Mouse (Mus musculus) intestine, embryonic 14.5 days (tissue): Measurements from ENCODE around the gene CN725425. TPM values are rescaled to one million over a fixed set of nuclear protein-coding genes. Genes with fewer than 3 reads are reported as not detected.

Source experiments
- ATAC-seq: fragments of 200-750 bp; cut with Nextera tagmentation; replicated peaks from 2 replicates; pipeline ENCODE4 v1.8.0; 2017; ENCODE audit warnings: low read depth, moderate number of reproducible peaks, moderate TSS enrichment, moderate library complexity; ENCODE audit not compliant: low FRiP score, low TSS enrichment
- DNase-seq: peaks from one replicate; pipeline ENCODE4 v3.0.0-alpha.2; 2018; ENCODE audit warnings: low spot score
- H3K27ac ChIP-seq: fragments of 300-500 bp; sonication (generic); 2 replicates; pipeline ENCODE4 v1.5.1; 2014; ENCODE audit warnings: low read depth, mild to moderate bottlenecking, control low read depth
- H3K27me3 ChIP-seq: fragments of 300-500 bp; sonication (generic); replicated peaks from 2 replicates; pipeline ENCODE4 v1.6.1; 2014; ENCODE audit warnings: low read length, control low read depth; ENCODE audit not compliant: control insufficient read depth, insufficient read depth
- H3K36me3 ChIP-seq: fragments of 300-500 bp; sonication (generic); 2 replicates; pipeline ENCODE4 v1.6.1; 2014; ENCODE audit warnings: low read length, control low read depth; ENCODE audit not compliant: control insufficient read depth, insufficient read depth
- H3K4me1 ChIP-seq: fragments of 300-500 bp; sonication (generic); replicated peaks from 2 replicates; pipeline ENCODE4 v1.6.1; 2014; ENCODE audit warnings: low read length, control low read depth, mixed read lengths; ENCODE audit not compliant: control insufficient read depth, insufficient read depth
- H3K4me2 ChIP-seq: fragments of 300-500 bp; sonication (generic); 2 replicates; pipeline ENCODE4 v1.6.1; 2014; ENCODE audit warnings: low read length
- H3K4me3 ChIP-seq: fragments of 300-500 bp; sonication (generic); 2 replicates; pipeline ENCODE4 v1.5.1; 2014; ENCODE audit warnings: low read depth, low read length, control low read depth, mixed read lengths
- H3K9ac ChIP-seq: fragments of 300-500 bp; sonication (generic); 2 replicates; pipeline ENCODE4 v1.6.1; 2014; ENCODE audit warnings: mild to moderate bottlenecking, low read length
- H3K9me3 ChIP-seq: fragments of 300-500 bp; sonication (generic); 2 replicates; pipeline ENCODE4 v1.6.1; 2016; ENCODE audit warnings: low read length, control low read depth; ENCODE audit not compliant: control insufficient read depth
- WGBS: fragments of 180-500 bp; shearing (Covaris S2); extraction: QIAGEN DNeasy Blood & Tissue Kit; methylation state at CpG from one replicate; pipeline ENCODE4 v1.1.7; 2014; 5-methylcytosine and 5-hydroxymethylcytosine counted together
- polyA plus RNA-seq: library from polyadenylated mRNA; unstranded; fragments of >200 nt; fragmentation: Nextera tagmentation; extraction: Ambion mirVana; gene quantifications from 2 replicates; pipeline ENCODE4 v1.2.1, GENCODE M21; 2014

CN725425 gene
- polyA plus RNA-seq, 1 experiment from 2014 or later: 0.12 TPM

DNA sequence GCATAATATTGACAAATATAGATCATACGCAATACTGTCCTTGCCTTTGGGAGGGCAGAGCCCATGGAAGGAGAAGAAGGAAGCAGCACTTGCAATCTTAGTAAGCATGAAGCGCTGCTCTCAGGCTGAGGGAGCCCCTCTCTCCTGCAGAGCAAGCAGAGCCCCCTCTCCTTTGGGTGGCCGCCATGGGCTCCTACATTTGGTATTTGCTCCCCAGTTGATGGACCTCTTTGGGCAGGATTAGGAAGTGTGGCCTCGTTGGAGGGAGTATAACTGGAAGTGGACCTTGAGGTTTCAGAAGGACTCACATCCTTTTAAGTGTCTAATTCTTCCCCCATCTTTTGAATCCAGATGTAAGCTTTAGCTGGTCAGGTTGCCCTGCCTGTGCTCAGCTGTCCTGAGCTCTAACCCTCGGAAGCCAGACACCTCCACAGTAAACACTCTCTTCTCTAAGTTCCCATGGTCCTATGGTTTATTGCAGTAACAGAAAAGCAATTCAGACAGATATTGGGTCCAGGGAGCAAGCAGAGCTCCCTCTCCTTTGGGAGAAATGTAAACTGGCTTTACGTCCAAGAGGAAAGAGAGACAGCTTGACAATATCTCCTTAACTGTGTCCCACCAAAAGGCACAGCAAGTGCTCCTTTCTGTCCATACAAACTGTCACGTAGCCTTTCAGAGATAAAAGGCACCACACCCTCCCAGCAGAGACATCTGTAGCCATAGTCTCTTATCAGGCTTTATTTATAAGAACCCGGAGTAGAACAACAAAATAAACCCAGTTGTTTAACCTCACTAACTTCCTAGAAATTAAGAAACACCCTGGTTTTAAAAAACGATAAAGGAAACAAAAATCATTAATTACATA lies 52.5 kb downstream of the CN725425 start:
- ATAC-seq (no peak), DNase-seq (no peak)
- Histone ChIP-seq H3K9ac (no peak overlapping the region), H3K27ac (no peak overlapping the region), H3K4me1 (no peaks in the 10 kb centered on the region), H3K36me3 (no peaks in the 10 kb centered on the region), H3K4me2 (no peak overlapping the region), H3K4me3 (no peak overlapping the region), H3K9me3 (no peaks in the 10 kb centered on the region), H3K27me3 (no peaks in the 10 kb centered on the region)
- WGBS: 54% methylated on average over 9 of the region's 9 CpGs

DNA sequence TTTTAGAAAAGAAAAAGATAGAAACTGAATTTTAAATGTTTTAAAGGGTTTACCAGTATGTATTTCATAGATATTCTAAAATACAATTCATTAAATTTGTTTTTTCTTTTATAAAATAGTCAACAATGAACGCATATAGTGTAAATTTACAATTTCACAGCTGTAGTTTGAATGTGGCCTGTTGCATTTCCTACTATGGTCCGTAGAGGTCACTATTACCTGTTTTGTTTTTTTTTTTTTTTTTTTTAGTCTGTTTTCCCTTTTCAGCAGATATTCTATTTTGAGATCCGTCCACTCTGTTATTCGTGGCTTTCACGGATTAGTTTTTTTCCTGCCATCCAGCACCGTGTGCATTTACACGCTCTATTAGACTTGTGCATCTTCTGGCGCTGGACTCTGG lies 53.7 kb downstream of the CN725425 start:
- H3K4me2 ChIP-seq: no peak overlapping the region
- WGBS: 64% methylated on average over 8 of the region's 8 CpGs
- H3K4me3 ChIP-seq: no peak overlapping the region
- ATAC-seq (no peak), DNase-seq (no peak)
- H3K4me1 ChIP-seq: no peaks in the 10 kb centered on the region
- H3K36me3 ChIP-seq: no peaks in the 10 kb centered on the region
- no peak overlapping the region for H3K27ac ChIP-seq
- no peaks in the 10 kb centered on the region for H3K9me3 ChIP-seq
- no peak overlapping the region for H3K9ac ChIP-seq
- no peaks in the 10 kb centered on the region for H3K27me3 ChIP-seq

DNA sequence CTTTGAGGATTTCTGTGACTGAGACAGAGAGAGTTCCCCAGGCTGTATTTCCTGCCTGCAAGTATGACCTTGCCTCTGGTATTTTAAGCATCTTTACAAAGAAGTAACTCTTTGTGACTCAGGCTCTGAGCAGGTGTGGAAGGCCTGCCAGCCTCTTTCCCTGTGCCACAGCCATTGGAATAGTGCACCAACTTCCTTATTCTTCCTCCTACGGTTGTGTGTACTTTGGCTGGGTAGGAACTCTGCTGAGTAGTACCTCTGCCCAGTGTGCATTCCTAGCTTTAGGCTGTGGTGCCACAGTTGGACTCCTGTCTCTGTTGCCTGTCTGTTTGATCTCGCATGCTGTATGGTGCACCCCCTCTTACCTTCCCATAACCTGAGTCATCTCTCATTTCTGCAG lies 56.0 kb downstream of the CN725425 start:
- Histone ChIP-seq H3K27ac (no peak overlapping the region), H3K27me3 (no peaks in the 10 kb centered on the region), H3K36me3 (no peaks in the 10 kb centered on the region), H3K4me3 (no peak overlapping the region), H3K9me3 (no peaks in the 10 kb centered on the region), H3K9ac (no peak overlapping the region), H3K4me1 (no peaks in the 10 kb centered on the region), H3K4me2 (no peak overlapping the region)
- ATAC-seq: no peak
- 79% methylated on average over 2 of the region's 2 CpGs for WGBS
- DNase-seq: no peak

DNA sequence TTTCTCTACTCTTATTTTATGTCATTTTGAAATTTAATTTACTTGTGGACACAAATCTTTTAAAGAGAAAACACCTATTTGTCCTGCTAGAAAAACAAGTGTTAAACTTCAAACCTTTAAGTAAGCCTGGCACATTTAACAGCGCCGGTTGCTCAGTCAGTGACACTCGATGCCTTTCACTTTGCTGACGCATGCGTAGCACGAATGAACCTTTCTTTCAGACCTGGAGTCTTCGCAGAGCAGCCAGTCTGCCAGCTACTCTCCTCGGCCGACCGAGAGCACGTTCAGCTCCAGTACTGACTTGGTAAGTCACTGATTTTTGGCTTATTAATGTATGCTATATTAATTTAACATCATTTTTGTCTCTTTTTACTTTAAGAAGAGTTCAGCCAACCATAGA lies 57.8 kb downstream of the CN725425 start:
- Histone ChIP-seq H3K27ac (no peak overlapping the region), H3K4me1 (no peaks in the 10 kb centered on the region), H3K36me3 (no peaks in the 10 kb centered on the region), H3K27me3 (no peaks in the 10 kb centered on the region), H3K9ac (no peak overlapping the region), H3K4me2 (no peak overlapping the region), H3K9me3 (no peaks in the 10 kb centered on the region), H3K4me3 (no peak overlapping the region)
- DNase-seq (no peak), ATAC-seq (no peak)
- 64% methylated on average over 11 of the region's 11 CpGs for whole genome bisulfite sequencing

DNA sequence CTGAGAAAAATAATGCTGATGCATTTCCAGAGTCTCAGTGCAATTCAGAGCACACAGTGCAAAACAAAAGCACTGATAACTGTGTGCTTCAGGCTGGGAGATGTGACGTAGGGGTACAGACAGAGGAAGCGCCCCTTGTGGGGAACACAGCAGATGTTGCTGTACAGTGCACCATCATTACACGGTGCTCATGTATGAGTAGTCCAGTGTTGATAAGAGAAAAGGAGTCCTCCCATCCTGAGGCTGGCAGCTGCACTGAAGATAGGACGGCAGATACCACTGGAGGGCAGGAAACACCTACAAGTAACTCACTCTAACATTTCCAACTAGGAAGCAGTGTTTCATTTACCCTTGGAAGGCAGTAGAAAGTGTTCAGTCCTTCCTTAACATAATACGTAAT lies 61.3 kb downstream of the CN725425 start:
- Histone ChIP-seq H3K4me2 (no peak overlapping the region), H3K27me3 (no peaks in the 10 kb centered on the region), H3K4me1 (no peaks in the 10 kb centered on the region), H3K27ac (no peak overlapping the region), H3K4me3 (no peak overlapping the region), H3K9ac (no peak overlapping the region), H3K36me3 (no peaks in the 10 kb centered on the region), H3K9me3 (no peaks in the 10 kb centered on the region)
- ATAC-seq (no peak), DNase-seq (no peak)
- 66% methylated on average over 5 of the region's 5 CpGs for WGBS

DNA sequence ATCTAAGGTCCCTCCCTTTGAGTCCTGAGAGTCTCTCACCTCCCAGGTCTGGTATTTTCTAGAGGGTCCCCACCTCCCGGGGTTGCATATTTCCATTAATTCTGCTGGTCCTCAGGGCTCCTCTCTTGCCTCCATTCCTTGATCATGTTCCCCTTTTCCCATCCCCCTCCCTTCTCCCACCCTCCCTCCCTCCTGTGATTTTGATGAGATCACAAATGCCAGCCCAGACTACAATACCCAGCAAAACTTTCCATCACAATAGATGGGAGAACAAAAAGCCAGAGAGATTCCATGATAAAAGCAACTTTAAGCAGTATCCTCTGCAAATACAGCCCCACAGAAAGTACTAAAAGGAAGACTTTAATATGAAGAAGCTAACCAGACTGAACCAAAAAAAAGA lies 64.6 kb downstream of the CN725425 start:
- WGBS: 96% methylated on average over 1 of the region's 1 CpGs
- DNase-seq: no peak
- no peak overlapping the region for H3K27ac ChIP-seq
- H3K9me3 ChIP-seq: no peaks in the 10 kb centered on the region
- no peaks in the 10 kb centered on the region for H3K27me3 ChIP-seq
- H3K36me3 ChIP-seq: no peaks in the 10 kb centered on the region
- H3K4me3 ChIP-seq: no peak overlapping the region
- H3K4me2 ChIP-seq: no peak overlapping the region
- no peaks in the 10 kb centered on the region for H3K4me1 ChIP-seq
- ATAC-seq: no peak
- no peak overlapping the region for H3K9ac ChIP-seq

DNA sequence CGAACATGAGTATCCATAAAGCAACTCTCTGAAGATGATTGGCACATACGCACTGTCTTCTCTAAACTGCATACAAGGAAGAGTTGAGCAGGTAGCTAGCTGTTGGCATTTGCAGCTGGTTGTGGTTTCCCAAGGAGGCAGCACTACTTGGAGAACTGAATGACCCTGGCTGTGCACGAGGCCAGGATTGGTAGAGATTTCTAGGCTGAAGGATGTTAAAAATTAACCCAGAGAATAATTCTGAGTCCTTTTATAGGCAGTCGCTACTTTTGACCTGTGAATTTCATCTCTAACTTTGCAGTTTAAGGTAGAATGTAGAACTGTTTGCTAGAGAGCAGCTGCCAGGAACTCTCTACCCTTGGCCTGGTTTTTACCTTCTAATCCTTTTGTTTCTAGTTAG lies 69.2 kb downstream of the CN725425 start:
- no peaks in the 10 kb centered on the region for H3K9me3 ChIP-seq
- ATAC-seq: no peak; the same call in 1 of the 2 replicates
- H3K4me3 ChIP-seq: no peak overlapping the region
- WGBS: 71% methylated on average over 4 of the region's 4 CpGs
- H3K4me2 ChIP-seq: no peak overlapping the region
- no peaks in the 10 kb centered on the region for H3K27me3 ChIP-seq
- no peaks in the 10 kb centered on the region for H3K4me1 ChIP-seq
- no peak overlapping the region for H3K9ac ChIP-seq
- H3K36me3 ChIP-seq: no peaks in the 10 kb centered on the region
- no peak for DNase-seq
- no peak overlapping the region for H3K27ac ChIP-seq

DNA sequence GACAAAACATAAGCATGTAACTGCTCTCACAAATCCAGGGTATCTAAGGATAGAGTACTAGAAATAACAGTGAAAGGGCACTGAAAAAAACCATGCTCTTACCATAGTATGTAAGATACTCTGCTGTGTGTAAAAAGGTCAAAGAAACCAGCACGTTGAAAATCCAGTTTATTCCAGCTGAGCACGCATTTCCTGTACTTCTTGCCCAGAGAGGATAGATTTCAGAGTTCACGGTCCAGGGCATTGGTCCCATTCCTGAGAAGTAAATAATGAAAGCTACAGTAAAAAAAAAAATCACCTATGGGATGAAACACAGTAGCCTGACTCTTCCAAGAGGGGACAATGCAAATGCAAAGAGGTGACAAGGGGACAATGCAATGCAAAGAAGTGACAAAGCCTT lies 76.7 kb downstream of the CN725425 start:
- H3K4me2 ChIP-seq: no peak overlapping the region
- no peaks in the 10 kb centered on the region for H3K4me1 ChIP-seq
- no peaks in the 10 kb centered on the region for H3K36me3 ChIP-seq
- no peak overlapping the region for H3K4me3 ChIP-seq
- H3K9ac ChIP-seq: no peak overlapping the region
- no peaks in the 10 kb centered on the region for H3K27me3 ChIP-seq
- 50% methylated on average over 3 of the region's 3 CpGs for WGBS
- ATAC-seq (no peak), DNase-seq (no peak)
- no peaks in the 10 kb centered on the region for H3K9me3 ChIP-seq
- no peak overlapping the region for H3K27ac ChIP-seq

DNA sequence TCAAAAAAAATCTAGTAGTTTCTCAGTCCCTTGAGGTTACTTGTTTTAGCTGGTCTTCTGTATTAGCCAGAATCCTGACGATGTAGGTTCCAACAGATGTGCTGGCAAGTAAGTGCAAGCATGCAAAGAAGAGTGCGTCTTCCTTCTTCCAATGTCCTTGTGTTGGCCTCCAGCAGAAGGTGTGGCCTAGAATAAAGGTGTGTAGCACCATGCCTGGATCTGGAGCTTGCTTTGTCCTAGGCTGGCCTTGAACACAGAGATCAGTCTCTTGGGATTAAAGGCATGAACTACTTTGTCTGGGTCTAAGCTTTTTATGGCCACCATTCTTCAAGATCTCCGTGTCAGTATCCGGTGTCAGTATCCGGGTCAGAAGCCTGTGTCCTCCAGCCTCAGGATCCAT lies 80.3 kb downstream of the CN725425 start:
- H3K27ac ChIP-seq: no peak overlapping the region
- no peaks in the 10 kb centered on the region for H3K4me1 ChIP-seq
- H3K4me2 ChIP-seq: no peak overlapping the region
- H3K4me3 ChIP-seq: no peak overlapping the region
- DNase-seq (no peak), ATAC-seq (no peak)
- no peaks in the 10 kb centered on the region for H3K9me3 ChIP-seq
- no peaks in the 10 kb centered on the region for H3K27me3 ChIP-seq
- no peak overlapping the region for H3K9ac ChIP-seq
- no peaks in the 10 kb centered on the region for H3K36me3 ChIP-seq
- 93% methylated on average over 5 of the region's 5 CpGs for WGBS
